Mouse (Mus musculus) adrenal gland, postnatal 36 days (tissue): Measurements from ENCODE around the gene Patz1. TPM values are rescaled to one million over a fixed set of nuclear protein-coding genes. Genes with fewer than 3 reads are reported as not detected.

Experiments used
- DNase-seq, 2 experiments: peaks; one replicate each; pipeline ENCODE4 v3.0.0; 2021; ENCODE audit warnings: mixed read lengths in 1 of 2
- total RNA-seq, 2 experiments: library from RNA; stranded (reverse); gene quantifications; 2 replicates each; pipeline ENCODE4 v1.2.3; 2021

Gene Patz1
- total RNA-seq, 2 experiments from 2014 or later, result 25.5 to 37.1 TPM

- DNase-seq, result no peak
These were observed 64.4 kb downstream of the Patz1 start for GRCm38 (mm10) chr11:3352990-3353585.

Other genes with a start within 250 kb of the Patz1 start
- 10 to 100 TPM; 47.9 to 50.9 TPM for gene Sfi1, start 95.4 kb upstream of the Patz1 start, total RNA-seq
- 10 to 100 TPM; 47.9 to 55.2 TPM for gene Eif4enif1, start 86.5 kb upstream of the Patz1 start, total RNA-seq
- 100 to 1,000 TPM; 100 to 113 TPM for gene Drg1, start 22.5 kb upstream of the Patz1 start, total RNA-seq
- gene Pik3ip1, start 41.5 kb downstream of the Patz1 start, total RNA-seq, result 10 to 100 TPM in 1 of 2 experiments, 1 to 10 TPM in 1; 8.0 to 12.7 TPM
- 10 to 100 TPM; 15.6 to 25.4 TPM for gene Limk2, start 120.3 kb downstream of the Patz1 start, total RNA-seq
- gene Rnf185, start 163.5 kb downstream of the Patz1 start, total RNA-seq, result 10 to 100 TPM; 30.8 to 42.9 TPM
- under 1 TPM in 1 of 2 experiments, not detected in 1; 0.20 TPM for gene Pla2g3, start 199.4 kb downstream of the Patz1 start, total RNA-seq
- under 1 TPM; 0.66 to 0.76 TPM for gene Inpp5j, start 215.9 kb downstream of the Patz1 start, total RNA-seq
- gene Selenom, start 225.8 kb downstream of the Patz1 start, total RNA-seq, result 10 to 100 TPM; 32.7 to 34.8 TPM